Mouse (Mus musculus) CD4-positive helper T cell, adult 2 months (primary cell): ENCODE data around the gene Pole2.
A peak's percentile ranks its signal among the peaks of the same experiment; 100 is the strongest.

ENCODE experiments used
- DNase-seq: peaks from one replicate; pipeline ENCODE4 v3.0.0-alpha.2; 2012; ENCODE audit warnings: low read depth, missing footprints, low spot score

Gene Pole2

GRCm38 (mm10) chr12:69210056-69210979 is 17.7 kb downstream of the Pole2 start:
- no peak for DNase-seq

GRCm38 (mm10) chr12:69208520-69208919 is 19.5 kb downstream of the Pole2 start:
- peak; percentile 23 for DNase-seq

DNA sequence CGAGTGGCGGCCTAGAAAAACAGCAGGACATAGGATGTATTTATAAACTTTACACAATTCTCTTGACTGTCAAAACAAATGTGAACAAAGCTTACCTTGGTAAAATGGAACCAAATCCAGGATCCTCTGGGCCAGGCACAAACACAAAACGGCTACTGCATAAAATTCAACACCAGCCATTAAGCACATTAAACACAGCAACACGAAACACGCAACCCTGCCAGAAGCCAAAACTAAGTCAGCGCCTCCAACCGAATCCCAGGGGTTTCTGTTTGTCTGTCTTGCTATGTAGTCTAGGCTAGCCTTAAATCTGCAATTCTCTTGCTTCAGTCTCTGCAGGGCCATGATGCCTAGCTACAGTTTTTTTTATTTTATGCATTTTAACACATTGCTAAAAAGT is 20.1 kb downstream of the Pole2 start:
- no peak for DNase-seq

DNA sequence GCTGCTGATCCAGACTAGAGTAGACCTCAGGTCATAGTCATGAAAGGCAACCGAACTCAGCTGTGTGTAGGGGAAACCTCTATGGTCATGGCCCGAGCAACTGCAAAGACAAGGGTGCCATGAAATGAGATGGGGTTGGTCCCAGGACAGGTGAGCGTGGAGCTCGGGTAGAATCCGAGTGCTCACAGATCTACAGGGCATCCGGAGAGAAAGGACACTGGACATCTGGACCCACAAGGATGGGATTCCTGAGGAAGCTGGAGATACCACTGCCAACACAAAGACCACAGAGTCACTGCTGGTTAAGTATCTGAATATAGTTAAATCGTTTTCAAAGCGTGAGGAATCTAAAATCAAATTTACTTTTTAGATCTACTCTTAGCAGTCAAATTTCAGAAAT is 20.6 kb downstream of the Pole2 start:
- no peak for DNase-seq

- peak; percentile 43 for DNase-seq
Observed at GRCm38 (mm10) chr12:69204052-69204833, 23.8 kb downstream of the Pole2 start, which contains the start of gene Gm49384. Gm49384 (minus strand) TSS chr12:69204267.

DNA sequence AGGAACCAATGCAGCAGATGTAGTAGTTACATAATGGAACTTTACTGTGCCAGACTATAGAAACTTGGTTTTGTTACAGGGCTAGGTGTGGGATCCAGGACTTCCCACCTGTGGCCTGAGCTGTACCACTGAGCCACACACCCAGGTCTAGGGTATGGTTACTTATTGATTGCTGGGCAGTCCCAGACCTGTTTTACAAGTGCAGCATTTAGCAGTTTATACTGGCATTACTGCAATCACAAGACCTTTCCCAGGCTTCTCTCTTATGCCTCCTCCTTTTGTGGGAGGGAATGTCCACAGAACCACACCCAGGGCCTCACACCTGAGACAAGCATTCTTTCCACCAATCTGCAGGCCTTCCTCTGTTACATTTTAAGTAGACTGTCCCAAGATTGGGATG is 29.0 kb downstream of the Pole2 start:
- DNase-seq, result no peak

DNA sequence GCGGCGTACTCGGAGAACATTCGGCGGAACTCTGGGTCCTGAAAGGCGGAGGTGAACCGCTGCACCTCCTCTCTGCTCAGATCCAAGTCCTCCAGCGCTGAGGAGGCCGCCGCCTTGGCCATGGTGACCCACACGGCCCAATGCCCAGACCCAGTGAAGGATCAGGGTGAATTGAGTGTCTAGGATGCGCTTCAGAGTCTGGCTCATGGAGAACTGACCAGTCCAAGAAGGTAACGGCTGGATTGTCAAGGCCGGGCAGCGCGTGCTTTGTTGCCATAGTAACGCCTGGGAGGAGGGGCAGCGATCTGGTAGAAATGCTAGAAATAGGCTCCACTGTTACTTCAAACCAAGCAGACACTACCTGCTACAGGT is 29.8 kb downstream of the Pole2 start, which contains the start of gene Dnaaf2:
Gene Dnaaf2 (minus strand): TSS at position 266 of the 372 bp plus-strand sequence.
- DNase-seq, result no peak

GRCm38 (mm10) chr12:69197378-69198163 is 30.4 kb downstream of the Pole2 start:
- peak; percentile 79 for DNase-seq

GRCm38 (mm10) chr12:69196444-69197377 is 31.3 kb downstream of the Pole2 start, which contains the start of gene Gm49383:
Gm49383 (minus strand) TSS chr12:69197104.
- peak; percentile 83 for DNase-seq

- no peak for DNase-seq
Observed at GRCm38 (mm10) chr12:69192637-69193036, 35.4 kb downstream of the Pole2 start.

DNA sequence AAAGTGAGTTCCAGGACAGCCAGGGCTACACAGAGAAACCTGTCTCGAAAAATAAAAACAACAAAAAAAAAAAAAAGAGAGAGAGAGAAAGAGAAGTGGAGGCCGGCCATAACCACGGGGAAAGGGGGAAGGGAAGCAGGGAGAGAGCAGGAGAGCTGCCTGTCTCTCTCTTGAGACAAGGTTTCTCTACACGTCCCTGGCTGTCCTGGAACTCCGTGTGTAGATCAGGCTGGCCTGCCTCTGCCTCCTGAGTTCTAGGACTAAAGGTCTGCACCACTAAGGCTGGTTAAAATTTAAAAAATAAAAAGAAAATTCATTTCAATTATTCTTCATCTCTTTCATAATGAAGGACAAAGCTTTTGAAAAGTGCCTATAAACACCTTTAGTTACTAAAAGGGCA is 36.6 kb downstream of the Pole2 start:
- no peak for DNase-seq

DNA sequence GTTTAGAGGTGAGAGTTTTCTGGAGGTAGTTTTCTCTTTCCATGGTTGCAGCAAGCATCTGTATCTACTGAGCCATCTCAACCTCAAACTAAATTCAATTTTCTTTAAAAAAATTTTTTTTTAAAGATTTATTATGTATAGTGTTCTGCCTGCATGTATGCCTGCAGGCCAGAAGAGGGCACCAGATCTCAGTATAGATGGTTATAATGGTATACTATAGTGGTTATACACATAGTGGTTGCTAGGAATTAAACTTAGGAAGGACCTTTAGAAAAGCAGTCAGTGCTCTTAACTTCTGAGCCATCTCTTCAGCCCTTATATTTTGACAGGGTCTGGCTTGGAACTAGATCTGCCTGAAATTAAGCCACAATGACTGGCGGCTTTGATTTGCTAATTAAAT is 37.5 kb downstream of the Pole2 start:
- peak; percentile 47 for DNase-seq

DNA sequence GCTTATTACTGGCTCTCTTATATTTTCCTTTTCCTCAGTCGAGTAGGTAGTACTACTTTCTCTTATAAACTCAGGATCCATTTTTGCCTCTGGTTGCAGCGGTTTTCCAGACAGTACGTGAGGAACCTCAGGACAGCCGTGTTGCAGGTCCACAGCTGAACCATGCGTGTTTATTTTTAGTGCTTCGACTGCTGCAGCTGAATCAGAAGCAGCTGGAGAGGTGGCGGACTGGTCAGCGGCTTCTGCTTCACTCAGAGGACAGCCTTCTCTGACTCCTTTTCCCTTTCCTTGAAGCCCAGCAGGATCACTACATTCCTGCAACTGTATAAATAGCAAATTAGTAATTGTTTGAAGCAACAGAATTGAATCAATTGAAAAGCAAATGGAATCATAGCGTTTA is 37.9 kb downstream of the Pole2 start:
- no peak for DNase-seq

DNA sequence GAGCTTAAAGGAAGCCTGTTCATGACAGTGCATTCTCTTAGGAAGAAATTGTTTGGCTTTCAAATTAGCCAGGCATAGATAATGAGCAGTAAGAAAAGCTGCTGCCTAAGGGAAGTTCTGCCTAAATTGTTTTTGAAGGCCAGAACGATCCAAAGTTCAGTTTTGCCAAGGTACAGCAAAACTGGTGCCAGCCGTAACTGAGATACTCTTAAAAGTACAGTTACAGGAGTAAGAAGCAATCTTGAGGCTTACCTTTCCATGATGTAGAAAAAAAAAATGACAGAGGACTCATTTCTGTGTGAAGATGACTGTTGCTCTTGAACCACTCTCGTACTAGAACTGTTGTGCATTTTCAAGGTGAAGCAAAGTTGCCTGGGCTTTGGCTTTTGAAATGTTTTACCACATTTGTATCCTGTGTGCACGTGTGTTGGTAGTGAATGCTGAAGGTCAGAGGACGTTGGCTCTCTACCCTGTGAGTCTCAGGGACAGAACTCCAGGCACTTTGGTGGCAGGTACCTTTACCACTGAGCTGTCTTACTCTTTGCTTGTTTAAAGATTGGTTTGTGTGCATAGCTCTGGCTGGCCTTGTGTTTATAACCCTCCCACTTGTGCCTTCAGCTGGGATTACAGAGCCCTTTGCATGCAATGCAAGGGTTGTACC is 41.1 kb downstream of the Pole2 start:
- DNase-seq, result no peak

DNA sequence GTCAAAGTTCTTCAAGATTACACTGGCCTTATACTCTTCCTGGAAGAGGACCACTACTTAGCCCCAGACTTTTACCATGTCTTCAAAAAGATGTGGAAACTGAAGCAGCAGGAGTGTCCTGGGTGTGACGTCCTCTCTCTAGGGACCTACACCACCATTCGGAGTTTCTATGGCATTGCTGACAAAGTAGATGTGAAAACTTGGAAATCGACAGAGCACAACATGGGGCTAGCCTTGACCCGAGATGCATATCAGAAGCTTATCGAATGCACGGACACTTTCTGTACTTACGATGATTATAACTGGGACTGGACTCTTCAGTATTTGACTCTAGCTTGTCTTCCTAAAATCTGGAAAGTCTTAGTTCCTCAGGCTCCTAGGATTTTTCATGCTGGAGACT is 42.6 kb downstream of the Pole2 start:
- DNase-seq, result no peak

DNA sequence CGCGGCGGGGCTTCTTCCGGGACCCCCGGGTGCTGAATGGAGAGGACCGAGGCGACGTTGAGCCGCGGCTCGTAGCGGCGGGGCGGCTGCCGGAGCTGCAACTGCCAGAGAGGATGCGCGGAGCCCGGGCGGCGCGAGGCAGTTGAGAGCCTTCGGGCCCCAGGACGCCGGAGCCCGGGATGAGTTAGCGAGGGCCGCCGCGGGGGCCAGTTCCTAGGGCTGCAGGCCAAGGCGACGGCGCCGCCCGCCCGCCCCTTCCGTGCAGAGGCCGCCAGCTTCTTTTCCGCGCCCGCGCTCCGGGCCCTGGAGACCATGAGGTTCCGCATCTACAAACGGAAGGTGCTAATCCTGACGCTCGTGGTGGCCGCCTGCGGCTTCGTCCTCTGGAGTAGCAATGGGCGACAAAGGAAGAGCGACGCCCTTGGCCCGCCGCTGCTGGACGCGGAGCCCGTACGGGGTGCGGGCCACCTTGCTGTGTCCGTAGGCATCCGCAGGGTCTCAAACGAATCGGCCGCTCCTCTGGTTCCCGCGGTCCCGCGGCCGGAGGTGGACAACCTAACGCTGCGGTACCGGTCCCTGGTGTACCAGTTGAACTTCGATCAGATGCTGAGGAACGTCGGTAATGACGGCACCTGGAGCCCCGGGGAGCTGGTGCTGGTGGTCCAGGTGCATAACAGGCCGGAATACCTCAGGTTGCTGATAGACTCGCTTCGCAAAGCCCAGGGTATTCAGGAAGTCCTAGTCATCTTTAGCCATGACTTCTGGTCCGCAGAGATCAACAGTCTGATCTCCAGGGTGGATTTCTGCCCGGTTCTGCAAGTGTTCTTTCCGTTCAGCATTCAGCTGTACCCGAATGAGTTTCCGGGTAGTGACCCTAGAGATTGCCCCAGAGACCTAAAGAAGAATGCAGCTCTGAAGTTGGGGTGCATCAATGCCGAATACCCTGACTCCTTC is 43.4 kb downstream of the Pole2 start:
- DNase-seq, result no peak

- DNase-seq, result peak; percentile 98
Observed at GRCm38 (mm10) chr12:69183583-69184308, 44.2 kb downstream of the Pole2 start, which contains the start of the genes Rpl36al and Mgat2. Rpl36al (minus strand) TSS chr12:69184083. Mgat2 (plus strand) TSS chr12:69184157.

- DNase-seq, result no peak
Observed at GRCm38 (mm10) chr12:69181800-69182199, 46.2 kb downstream of the Pole2 start.
